Mouse (Mus musculus) right cerebral cortex, postnatal 14 days (tissue): ENCODE data around the gene Rps6kl1.
A peak's percentile ranks its signal among the peaks of the same experiment; 100 is the strongest.

Source experiments
- DNase-seq: peaks from one replicate; pipeline ENCODE4 v3.0.0; 2022

The Rps6kl1 gene

DNA sequence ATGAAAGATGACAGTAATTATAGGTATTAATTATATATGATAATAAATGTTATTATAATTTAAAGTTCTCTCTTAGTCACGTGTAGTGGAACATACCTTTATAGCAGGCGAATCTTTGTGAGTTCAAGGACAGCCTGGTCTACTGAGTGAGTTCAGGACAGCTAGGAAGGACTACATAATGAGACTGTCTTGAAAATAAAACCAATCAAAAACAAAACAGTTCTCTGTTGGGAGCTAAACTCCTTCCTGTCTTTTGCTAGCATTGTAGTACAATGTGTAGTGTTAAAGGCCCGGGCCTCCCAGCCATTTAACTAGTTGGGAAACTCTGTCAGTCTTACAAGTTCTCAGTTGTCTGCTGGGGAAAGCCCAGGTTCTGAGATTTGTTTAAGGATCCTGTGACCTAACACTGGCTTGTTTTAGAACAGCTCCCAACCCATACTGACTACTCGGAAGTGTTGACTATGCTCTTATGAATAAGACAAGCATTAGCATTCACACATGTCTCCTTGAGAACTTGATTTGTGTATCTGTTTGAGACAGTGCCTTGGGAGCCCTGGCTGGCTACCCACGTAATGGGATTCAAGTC lies 49.5 kb downstream of the Rps6kl1 start:
- DNase-seq: no peak

DNA sequence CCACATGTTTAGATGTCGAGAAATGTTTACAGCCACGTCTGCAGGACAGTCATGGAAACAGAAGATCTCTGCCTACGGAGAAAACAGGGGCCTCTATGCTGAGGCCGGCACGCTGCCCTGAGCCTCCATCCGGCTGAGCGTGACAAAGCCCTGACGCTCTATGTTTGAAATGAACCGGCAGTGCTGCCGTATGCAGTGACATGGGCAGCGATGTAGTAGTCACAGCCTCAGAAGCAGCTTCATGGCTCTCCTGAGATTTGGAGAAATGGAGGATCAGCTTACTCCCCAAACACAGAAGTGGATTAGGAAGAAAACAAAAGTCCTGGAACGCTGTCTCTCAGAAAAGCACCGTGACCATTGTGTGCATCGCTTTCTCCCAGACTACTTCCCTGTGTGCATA lies 50.1 kb downstream of the Rps6kl1 start:
- DNase-seq: no peak

DNA sequence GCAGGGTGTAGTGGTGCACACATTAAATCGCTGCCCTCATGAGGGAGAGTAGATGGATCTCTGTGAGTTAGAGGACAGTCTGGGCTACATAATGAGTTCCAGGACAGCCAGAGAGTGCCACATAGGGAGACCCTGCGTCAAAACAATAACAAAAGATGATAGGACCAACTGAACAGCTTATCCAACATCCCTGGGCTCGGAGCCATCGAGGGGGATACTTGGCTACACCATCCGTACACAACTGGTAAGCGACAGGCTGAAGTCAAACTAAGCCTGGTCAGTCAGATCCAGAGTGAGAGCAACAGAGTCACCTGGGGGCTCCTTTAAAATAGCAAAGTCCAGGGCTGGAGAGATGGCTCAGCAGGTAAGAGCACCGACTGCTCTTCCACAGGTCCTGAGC lies 55.2 kb downstream of the Rps6kl1 start:
- DNase-seq: no peak

DNA sequence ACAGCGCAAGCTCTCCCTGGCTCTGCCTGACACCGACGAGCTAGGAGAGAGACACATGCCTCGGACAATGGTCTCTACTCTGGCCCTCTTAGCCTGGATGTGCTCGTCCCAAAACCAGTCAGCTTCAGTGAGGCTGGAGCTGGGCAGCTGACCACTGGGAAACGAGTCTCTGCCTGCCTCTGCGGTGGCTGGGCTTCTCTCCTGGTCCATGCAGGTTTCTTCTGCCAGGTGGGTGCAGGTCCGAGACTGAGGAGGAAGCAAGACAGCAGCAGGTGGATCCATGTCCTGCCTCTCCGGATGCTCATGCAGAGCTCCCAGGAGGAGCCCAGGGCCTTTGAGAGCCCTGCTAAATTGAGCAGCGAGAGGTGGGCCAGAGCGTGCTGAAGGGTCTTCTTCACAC lies 55.9 kb downstream of the Rps6kl1 start:
- no peak for DNase-seq

DNA sequence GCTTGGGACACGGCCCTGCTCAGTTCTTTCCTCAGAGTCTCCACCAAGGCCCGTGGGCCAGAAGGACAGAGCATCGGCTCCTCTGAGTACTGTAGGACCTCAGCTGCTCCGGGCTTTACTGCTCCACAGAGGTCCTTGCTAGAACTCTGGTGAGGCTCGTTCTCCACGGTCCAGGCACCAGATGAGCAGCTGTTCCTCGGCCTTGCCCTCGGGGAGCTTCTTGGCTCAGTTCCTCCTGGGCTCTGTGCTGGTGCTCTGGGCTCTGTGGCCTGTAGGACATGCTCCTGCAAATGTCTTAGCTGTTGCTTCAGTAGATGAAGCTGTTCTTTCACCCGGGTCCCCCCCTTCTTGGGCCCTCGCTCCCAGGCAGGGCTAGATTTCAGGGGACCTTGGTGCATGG lies 56.4 kb downstream of the Rps6kl1 start:
- DNase-seq: no peak

DNA sequence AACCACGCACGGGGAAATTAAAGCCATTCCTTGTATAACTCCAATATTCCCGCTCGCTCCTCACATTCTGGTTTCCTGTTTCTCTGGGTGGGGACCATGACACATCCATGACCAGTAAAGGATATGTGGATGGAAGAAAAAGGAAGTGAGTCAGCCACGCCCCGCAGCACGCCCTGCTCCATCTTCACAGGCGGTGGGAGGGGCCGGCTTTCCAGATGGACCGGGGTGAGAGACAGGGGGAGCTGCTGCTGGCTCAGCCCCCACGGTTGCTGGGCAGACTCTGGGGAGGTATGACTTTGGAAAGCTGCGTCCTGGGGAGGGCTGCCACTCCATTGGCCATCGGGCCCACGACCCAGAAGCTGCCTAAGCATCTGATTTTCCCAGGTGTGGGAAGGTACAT lies 57.1 kb downstream of the Rps6kl1 start:
- DNase-seq: peak; percentile 60

DNA sequence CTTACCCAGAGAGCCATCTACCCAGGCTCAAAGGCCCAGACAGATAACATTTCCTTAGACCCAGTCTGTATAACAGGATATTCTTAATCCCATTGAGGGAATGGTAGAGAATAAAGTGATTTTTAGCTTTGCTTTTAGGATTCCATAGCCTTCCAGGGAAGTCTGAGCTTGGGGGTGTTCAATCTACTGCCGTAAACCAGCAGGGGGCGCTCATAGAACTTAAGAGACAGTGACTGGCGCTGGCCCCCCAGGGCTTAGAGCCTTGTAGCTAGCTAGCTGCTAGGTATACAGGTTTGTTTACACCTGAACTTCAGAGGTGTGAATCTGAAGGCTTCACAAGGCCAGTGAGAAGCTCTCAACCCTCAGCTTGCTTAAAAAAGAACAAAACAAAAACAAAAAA lies 58.9 kb downstream of the Rps6kl1 start:
- peak; percentile 81 for DNase-seq

DNA sequence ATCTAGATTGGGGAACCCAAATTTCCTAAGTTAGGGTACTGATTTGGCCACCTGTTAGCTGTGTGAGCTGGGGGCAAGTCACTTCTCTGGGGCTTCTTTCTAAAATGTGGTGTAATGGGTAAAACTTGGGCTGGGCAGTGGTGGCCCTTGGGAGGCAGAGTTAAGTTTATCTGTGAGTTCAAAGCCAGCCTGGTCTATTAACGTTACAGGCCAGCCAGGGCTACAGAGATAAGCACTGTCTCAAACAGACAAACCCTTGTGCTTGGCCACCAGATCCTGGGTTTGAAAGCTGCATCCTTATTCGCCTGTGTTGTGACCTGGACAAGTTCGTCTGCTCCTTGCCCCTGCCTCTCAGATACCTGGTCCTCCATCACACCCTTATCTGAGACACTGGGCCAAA lies 59.9 kb downstream of the Rps6kl1 start:
- no peak for DNase-seq

DNA sequence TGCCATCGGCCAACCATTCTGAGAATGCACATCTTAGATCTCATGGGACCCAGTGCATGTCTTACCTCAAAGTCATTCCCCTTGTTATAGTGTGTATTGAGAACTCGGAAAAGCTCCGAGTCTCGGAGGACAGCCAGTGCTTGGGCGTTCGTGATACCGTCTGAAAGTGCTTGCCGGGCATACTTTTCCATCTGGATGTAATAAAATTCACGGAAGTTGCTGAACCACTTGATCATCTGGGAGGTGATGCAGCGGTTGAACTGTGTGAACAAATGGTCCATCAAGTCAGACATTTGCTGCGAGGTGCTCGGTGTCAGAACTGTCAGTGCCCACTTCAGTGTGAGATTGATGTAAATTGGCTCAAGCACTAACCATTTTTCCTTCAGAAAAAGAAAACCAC lies 63.2 kb downstream of the Rps6kl1 start:
- DNase-seq: no peak
